Mouse (Mus musculus) gastrocnemius, postnatal 4 days (tissue): ENCODE data around the gene Avp. TPM values are rescaled to one million over a fixed set of nuclear protein-coding genes. Genes with fewer than 3 reads are reported as not detected.

Experiments
- DNase-seq, 2 experiments: peaks; one replicate each; pipeline ENCODE4 v3.0.0; 2021 to 2022; ENCODE audit warnings: low spot score in 2 of 2, mixed read lengths in 2 of 2
- microRNA-seq: library from miRNA; unstranded; fragments of <30 nt; microRNA quantifications from one replicate; pipeline ENCODE4 v1.2.0, GENCODE M21; 2021
- total RNA-seq, 2 experiments: library from RNA; stranded (reverse); gene quantifications; 2 replicates each; pipeline ENCODE4 v1.2.3; 2021

Avp gene
- total RNA-seq, 2 experiments from 2014 or later = not detected

GRCm38 (mm10) chr2:130575873-130576272 is 6.5 kb downstream of the Avp start, which contains the start of gene Oxt:
TSS of gene Oxt (plus strand) at chr2:130576173.
- DNase-seq = no peak

- DNase-seq = no peak
These were observed 7.4 kb downstream of the Avp start for GRCm38 (mm10) chr2:130574960-130575359.

- DNase-seq = no peak
These were observed 12.4 kb downstream of the Avp start for GRCm38 (mm10) chr2:130569926-130570325.

GRCm38 (mm10) chr2:130568921-130569320 is 13.4 kb downstream of the Avp start:
- no peak for DNase-seq

GRCm38 (mm10) chr2:130564983-130565382 is 17.4 kb downstream of the Avp start:
- DNase-seq = no peak

GRCm38 (mm10) chr2:130564063-130564462 is 18.3 kb downstream of the Avp start:
- DNase-seq = no peak

- peak; percentile 88 to 91 for DNase-seq
These were observed 18.9 kb downstream of the Avp start, which contains the start of gene Mrps26 for GRCm38 (mm10) chr2:130563212-130564055. TSS of gene Mrps26 (plus strand) at chr2:130563742.

GRCm38 (mm10) chr2:130558015-130558414 is 24.3 kb downstream of the Avp start:
- no peak for DNase-seq

- no peak for DNase-seq
These were observed 24.9 kb downstream of the Avp start for GRCm38 (mm10) chr2:130557462-130557861.

GRCm38 (mm10) chr2:130556292-130556691 is 26.1 kb downstream of the Avp start:
- no peak for DNase-seq

GRCm38 (mm10) chr2:130554841-130555240 is 27.5 kb downstream of the Avp start:
- DNase-seq = no peak

GRCm38 (mm10) chr2:130546957-130547356 is 35.4 kb downstream of the Avp start:
- DNase-seq = no peak

- no peak for DNase-seq
These were observed 42.1 kb downstream of the Avp start for GRCm38 (mm10) chr2:130540266-130540665.

- no peak for DNase-seq
These were observed 43.3 kb downstream of the Avp start for GRCm38 (mm10) chr2:130538876-130539546.

- DNase-seq = no peak
These were observed 45.5 kb downstream of the Avp start for GRCm38 (mm10) chr2:130536890-130537289.

GRCm38 (mm10) chr2:130535017-130535416 is 47.3 kb downstream of the Avp start:
- DNase-seq = no peak

- DNase-seq = no peak
These were observed 50.2 kb downstream of the Avp start for GRCm38 (mm10) chr2:130532201-130532600.

Small RNA genes lying within 50 kb of the gene (microRNA-seq; reads per million reads assigned to microRNA genes)
- gene Gm23876 = not detected

Other genes starting within 250 kb of the Avp start
- 10 to 100 TPM; 19.7 to 19.9 TPM for gene Cpxm1, start 185.0 kb downstream of the Avp start, total RNA-seq
- not detected for gene Gm28372, start 177.3 kb downstream of the Avp start, total RNA-seq
- gene 1700020A23Rik, start 177.3 kb downstream of the Avp start, total RNA-seq = not detected
- gene Tmem239, start 176.1 kb downstream of the Avp start, total RNA-seq = not detected
- 10 to 100 TPM; 37.3 to 44.6 TPM for gene Vps16, start 158.2 kb downstream of the Avp start, total RNA-seq
- 10 to 100 TPM; 10.6 to 11.6 TPM for gene Pced1a, start 157.9 kb downstream of the Avp start, total RNA-seq
- 10 to 100 TPM; 73.2 to 74.7 TPM for gene Ptpra, start 132.3 kb downstream of the Avp start, total RNA-seq
- gene Mrps26, start 18.8 kb downstream of the Avp start, total RNA-seq = 10 to 100 TPM; 51.9 to 60.9 TPM
- not detected for gene Oxt, start 6.4 kb downstream of the Avp start, total RNA-seq
- 1 to 10 TPM; 7.3 to 8.2 TPM for gene Fastkd5, start 47.5 kb upstream of the Avp start, total RNA-seq
- gene Ubox5, start 47.5 kb upstream of the Avp start, total RNA-seq = 1 to 10 TPM; 5.9 TPM
- gene Lzts3, start 60.2 kb upstream of the Avp start, total RNA-seq = 1 to 10 TPM; 5.8 to 6.2 TPM
- 10 to 100 TPM; 77.2 to 85.1 TPM for gene Ddrgk1, start 82.1 kb upstream of the Avp start, total RNA-seq
- gene Itpa, start 85.1 kb upstream of the Avp start, total RNA-seq = 10 to 100 TPM; 21.5 to 22.8 TPM
- under 1 TPM; 0.23 to 0.32 TPM for gene Slc4a11, start 115.0 kb upstream of the Avp start, total RNA-seq